Mouse (Mus musculus): ENCODE data around the gene Atp1a4.

The Atp1a4 gene

DNA sequence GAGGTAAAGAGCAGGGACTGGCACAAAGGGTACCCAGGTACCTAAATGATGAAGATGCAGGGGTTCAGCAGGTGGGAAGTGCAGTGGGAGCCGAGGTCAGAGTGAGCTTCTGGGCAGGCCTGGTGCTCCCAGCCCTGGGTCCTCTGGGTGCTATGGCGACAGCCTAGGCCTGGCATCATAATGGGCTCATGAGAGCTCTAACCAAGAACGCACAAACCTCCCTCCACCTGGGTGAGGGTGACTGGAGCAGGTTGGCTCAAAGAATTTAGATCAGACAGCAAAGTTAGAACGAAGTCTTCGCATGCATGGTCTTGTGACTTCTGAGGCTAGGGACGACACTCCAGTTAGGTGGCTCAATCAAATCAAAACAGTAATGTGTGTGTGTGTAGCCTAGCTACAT, at the start of gene Atp1a4:
Gene Atp1a4, minus strand, starts transcription at position 101 of the 400 bp plus-strand sequence.
- no peak for DNase-seq (ENCODE audit: extremely low spot score, low read depth, low spot score)

DNA sequence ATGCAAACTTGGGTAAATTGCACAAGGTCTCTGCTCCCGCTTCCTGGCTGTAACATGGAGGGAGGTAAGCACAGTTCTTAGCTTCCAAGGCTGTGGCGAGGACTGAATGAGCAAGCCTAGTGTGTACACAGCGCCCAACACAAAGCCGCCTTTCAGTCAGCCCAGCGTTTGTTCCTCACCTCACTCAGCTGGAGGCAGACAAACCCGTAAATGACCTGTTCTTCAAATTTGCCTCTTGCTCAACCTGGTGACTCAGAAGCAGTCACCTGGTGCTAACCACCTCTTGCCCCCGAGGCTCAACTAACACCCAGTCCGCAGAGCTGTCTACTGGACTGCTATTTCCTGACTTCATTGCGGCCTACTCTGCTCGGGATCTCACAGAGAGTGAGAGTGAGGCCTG, 49.7 kb upstream of the Atp1a4 start:
- DNase-seq (ENCODE audit: extremely low spot score, low read depth, low spot score), result no peak

DNA sequence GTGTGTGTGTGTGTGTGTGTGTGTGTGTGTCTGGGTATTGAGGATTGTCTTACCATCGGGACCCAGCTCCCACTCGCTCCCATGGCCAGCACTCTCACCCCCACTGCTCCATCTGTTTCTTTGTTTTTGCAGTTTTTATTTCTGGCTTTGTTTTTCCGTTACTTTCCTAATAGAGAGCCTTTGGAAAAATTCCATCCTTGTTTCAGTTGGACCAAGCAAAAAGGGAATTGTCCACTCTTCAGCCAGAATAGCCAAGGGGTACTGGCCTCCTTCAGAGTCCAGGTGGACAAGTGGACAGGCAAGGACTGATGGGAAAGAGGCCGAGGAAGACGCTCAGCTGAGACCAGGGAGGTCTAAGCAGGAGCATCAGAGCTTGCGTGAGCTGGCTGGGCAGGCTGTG, 48.7 kb upstream of the Atp1a4 start:
- no peak for DNase-seq (ENCODE audit: extremely low spot score, low read depth, low spot score)

DNA sequence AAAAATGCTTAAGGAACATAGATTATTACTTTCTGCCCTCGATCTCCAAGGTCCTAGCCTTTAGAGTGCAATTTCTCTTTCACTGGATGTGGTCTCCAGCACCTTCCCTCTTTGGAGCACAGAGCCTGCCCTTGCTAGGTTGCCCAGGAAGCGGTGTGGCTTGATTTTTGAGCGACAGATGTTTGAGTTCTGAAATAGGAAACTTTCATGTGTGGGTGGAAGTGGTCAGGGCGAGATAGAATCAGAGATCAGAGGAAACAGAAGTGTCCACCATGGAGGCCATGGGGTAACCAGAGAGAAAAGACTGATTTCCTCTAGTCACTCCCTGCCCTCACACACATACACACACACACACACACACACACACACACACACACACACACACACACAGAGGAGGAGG, 48.0 kb upstream of the Atp1a4 start:
- DNase-seq (ENCODE audit: extremely low spot score, low read depth, low spot score), result no peak

DNA sequence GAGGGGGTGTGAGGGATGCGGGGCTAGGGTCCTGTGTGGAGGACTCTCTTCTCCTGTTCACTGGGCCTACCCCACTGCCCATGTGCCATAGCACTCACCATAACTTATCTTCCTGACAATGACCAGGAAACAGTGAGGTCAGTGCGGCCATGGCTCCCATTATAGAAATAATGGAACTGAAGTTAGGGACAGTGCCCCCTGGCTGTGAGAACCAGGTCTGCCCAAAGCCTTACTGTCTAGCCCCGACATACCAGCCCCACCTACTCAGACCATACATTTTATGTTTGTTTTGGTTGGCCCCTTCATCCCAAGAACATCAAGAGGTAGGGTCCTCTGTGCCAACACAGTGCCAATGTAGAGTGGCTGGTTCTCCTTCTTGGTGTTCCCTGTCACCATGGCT, 47.4 kb upstream of the Atp1a4 start:
- no peak for DNase-seq (ENCODE audit: extremely low spot score, low read depth, low spot score)

DNA sequence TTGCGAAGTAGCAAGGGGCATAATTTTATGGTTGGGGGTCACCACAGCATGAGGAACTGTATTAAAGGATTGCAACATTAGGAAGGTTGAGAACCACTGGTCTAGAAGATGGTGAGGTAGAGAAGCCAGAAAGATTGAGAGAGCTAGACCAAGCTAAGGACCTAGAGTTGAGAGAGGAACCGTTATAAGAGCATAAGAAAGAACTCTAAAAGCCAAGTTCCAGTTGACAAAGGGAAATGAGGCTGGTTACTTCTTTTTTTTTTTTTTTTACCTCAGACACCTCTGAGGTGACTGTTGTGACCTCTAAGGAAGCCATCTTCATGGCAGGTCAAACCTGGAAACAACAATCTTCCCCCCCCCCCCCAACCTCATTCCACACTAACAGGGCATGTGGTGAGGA, 46.9 kb upstream of the Atp1a4 start:
- no peak for DNase-seq (ENCODE audit: extremely low spot score, low read depth, low spot score)

DNA sequence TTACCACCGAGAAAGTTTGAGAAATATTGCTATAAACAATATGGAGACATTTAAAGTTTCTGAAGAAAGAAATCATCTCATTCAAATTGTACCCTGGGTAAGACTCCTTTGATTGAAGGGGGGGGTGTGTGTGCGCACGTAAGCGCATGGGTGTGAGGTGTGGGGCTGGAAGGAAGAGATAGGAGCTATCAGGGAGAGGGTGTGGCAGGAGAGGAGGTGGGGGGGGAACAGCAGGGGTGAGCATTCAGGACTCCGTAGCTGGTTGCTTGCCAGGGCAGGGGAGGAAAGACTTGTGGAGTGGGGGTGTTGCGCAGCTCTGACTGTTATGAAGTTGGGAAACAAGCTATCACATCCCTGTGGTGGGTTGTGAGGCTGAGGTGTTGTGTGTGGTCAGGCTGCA, 46.2 kb upstream of the Atp1a4 start:
- no peak for DNase-seq (ENCODE audit: extremely low spot score, low read depth, low spot score)

DNA sequence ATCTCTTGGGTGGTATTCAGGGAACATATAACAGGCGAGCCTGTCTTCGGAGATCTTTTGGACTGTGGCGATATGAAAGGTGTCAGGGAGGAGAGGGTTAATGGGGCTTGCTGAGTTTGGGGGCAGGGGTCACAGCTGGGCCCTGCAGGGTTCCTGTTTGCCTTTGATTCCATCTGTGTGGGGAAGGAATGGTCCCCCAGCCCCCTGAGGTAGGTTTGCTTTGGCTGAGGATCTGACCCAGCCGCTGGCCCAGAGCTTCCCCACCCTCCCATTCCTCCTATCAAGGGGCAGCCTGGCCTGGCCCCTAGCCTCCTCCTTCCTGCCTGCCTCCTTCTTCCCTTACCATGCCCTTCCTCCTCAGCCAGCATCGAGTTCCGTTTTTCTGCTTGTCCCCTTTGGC, 44.6 kb upstream of the Atp1a4 start:
- DNase-seq (ENCODE audit: extremely low spot score, low read depth, low spot score), result no peak

DNA sequence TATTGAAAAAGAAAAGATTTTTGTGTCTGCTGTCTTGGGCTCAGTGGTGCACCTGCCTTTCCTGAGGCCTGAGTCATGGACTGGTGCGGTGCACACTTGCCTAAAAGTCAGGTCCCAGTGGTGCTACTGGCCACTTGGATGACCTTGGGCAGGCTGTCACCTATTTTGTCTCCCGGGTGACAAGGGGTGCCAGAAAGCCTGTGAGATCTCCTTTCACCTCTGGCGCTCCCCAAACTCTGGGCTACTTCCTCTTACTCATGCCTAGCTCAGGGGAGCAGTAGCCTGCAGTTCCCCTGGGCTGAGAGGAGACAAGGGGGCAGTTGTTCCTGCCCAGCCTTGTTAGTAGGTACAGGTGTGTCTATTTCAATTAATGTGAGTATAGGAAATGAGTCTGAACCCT, 44.1 kb upstream of the Atp1a4 start:
- DNase-seq (ENCODE audit: extremely low spot score, low read depth, low spot score), result no peak

DNA sequence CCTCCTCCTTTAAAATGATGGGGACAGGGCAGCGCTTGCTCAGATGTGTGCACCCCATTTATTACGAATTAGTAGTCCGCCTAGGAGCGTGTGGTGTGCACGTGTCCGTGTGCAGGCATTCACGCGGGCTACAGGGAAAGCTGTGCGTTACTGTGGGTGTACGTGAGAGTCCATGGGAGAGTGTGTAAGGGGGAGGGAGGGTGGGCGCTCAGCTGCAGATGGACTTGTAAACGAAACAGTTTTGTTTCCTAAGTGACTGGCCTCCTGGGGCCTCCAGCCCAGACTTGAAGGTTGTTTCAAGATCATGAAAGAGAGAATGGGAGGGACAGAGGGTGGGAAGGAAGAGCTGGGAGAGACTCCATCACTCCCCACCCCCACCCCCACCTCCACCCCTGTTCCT, 43.0 kb upstream of the Atp1a4 start:
- DNase-seq (ENCODE audit: extremely low spot score, low read depth, low spot score), result no peak

DNA sequence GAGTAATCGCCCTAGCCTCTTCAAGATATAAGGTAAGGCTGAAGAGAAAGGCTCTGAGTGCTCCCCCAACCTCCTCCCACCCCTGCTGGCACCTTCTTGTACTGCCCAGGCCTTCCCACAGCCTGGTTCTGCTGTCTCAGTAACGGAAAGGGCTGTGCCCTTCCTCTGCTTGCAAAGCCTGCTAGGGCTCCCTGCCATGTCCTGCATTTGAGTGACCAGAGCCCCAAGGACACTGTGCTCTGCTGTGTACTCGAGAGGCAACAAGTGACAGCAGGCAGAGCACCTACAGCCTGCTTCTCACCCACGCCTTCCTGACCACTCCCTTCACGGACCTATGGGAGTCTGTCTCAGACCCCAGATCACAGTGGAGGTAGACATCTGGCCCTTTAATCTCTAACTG, 42.0 kb upstream of the Atp1a4 start:
- DNase-seq (ENCODE audit: extremely low spot score, low read depth, low spot score), result no peak

DNA sequence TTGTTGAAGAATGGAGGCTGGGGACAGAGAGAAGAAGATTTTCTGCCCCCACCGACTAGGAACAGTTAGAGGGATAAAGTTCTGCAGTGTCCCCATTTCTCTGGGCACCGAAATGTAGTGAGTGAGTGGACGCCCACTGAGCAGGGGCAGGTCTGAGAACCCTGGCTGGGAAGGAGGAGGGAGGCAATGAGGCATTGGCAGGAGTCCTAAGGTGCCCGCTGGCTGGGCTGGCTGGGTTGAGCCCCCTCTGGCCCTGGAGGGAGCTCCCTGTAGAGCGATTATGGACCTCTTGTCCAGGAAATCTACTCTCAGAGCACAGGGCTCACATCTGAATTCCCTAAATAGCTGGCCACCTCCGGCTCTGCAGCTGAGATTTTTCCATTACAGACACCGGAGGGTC, 41.3 kb upstream of the Atp1a4 start:
- no peak for DNase-seq (ENCODE audit: extremely low spot score, low read depth, low spot score)

DNA sequence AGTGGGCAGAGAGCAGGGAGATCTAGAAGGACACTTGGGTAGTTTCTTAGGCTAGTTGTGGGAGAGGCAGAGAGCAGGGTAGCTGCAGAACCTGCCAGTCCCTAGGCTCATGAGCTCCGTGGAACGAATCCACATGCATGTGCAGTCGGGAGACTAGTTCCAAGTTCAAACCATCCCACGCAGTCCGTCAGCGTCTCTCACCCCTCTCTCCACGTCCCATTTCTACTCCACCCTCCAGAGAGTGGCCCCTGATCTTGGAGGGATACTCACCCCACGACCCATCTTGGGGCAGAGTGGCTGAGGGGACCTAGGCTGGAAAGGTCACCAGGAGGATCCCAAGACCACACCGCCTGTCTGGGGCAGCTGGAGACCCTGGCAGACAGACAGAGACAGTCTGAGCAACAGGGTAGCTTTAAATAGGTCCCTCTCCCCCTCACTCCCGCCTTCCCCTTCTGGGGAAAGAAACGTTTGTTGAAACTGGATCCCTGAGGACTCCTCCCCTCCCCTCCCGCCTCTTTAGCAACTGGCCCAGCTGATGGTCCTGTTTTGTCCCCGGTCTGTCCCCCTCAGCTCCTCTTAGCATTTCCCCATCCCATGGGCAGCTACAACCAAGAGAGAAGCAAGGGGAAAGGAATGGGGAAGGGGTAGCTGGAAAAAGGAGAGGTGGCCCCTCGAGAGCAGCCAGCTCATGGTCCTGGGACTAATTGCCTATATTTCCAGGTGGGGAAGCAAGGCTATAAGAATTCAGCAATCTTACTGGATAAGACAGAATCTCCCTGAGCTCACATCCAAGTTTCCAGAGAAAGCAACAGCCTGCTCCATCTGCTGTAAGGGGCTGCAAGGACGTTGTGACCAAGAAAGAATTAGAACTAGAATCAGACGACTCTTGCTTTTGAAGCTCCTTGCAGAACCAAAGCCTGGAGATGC, 39.7 kb upstream of the Atp1a4 start, which contains the start of gene Atp1a2:
Gene Atp1a2, minus strand, starts transcription at position 454 of the 927 bp plus-strand sequence.
- no peak for DNase-seq (ENCODE audit: extremely low spot score, low read depth, low spot score)

DNA sequence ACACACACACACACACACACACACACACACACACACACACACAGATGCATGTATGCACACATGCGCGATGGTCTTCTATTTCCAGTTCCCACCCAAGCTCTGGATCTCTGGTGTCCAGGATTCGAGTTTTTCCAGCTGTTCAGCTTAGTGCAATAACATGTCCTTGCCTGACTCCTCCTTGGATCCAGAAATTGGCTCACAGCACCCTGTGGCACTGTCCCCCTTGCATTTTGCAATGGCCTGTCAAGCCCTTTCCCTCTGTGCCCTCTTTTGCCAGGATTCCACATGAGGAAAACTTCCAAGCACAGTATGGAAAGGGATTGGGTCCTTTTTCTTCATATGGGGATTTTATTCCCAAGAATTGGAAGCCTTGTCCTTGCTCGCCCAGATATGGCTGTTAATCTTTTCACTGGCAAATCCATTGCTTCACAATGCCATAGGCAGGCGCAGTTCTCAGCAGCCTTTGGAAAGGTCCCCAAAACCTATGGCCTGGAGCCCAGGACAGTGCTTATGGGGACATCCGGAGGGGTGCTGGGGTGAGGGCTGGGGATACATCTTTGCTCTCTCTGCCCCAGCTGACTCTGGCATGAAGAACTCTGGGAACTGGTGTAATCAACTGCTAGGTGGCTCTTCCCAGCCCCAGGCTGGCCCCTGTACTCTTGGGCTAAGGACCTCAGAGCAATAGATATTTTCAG, 38.7 kb upstream of the Atp1a4 start:
- no peak for DNase-seq (ENCODE audit: extremely low spot score, low read depth, low spot score)

DNA sequence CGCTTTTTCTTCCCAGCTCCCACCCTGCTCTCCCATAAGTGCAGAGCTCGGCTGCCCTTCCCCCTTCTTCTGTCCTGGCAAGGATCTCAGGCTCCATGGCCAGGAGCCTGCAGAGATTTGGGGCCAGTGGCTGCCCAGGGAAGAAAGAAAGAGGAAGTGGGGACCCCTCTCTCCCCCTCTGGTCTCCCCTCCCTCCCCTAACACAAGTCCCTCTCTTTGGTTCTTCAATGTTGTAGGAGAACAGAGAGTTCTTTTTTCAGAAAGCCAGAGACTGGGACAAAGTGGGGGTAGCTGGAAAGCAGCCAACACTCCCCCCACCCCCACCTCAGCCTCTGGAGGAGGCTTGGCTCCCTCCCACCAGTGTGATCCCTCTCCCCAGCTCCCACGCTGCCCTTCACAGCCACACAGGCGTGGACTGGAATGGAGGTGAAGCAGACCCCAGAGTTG, 37.6 kb upstream of the Atp1a4 start:
- DNase-seq (ENCODE audit: extremely low spot score, low read depth, low spot score), result no peak

DNA sequence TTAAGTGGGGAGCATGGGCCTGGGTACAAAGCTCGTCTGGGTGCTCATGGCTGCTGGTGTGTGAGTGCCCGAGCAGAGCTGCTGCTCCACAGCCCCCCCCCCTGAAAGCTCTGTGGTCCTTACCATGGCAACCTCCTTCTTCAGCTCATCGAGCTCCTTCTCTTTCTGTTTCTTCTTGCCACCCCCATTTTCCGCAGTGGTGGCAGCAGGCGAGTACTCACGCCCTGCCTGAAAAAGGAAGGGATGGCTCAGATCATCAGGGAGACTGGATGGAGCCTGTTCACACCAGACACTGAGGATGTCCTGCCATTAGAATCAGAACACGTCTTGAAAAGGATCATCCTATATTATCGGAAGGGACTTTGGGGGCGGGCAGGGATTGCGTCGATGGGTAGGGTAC, 35.2 kb upstream of the Atp1a4 start:
- DNase-seq (ENCODE audit: extremely low spot score, low read depth, low spot score), result no peak

DNA sequence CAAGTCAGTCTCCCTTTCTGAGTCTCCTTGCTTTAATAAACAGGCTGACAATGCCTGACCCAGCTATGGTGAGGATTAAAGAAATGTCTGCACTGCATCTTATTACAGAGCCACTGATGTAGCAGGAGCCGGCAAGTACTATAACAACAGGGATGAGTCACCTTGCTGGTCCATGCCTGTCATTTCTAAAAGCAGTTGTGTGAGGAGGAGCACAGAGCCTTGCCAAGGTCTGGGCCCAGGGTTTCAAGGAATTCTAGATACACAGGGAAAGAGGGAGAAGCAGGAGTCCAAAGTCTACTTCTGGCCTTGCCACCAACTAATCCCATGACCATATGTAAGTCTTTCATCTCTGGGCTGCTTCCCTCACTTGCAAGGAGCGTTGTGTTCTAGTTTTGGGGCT, 34.7 kb upstream of the Atp1a4 start:
- no peak for DNase-seq (ENCODE audit: extremely low spot score, low read depth, low spot score)

DNA sequence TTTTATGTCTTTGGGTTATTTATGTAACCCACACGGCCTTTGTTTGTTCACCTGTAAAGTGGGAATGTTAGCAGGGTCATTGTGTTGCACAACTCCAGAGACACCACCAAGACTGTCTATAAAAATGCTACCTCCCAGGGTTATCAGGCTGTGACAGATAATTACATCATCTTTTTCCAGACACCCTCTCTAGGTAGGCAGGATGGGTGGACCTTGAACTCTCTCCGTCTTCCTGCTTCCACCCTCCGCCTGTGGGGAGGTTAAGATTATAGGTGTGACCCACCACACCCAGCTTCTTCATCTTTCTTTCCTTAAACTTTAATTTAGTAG, 31.4 kb upstream of the Atp1a4 start:
- DNase-seq (ENCODE audit: extremely low spot score, low read depth, low spot score), result no peak

DNA sequence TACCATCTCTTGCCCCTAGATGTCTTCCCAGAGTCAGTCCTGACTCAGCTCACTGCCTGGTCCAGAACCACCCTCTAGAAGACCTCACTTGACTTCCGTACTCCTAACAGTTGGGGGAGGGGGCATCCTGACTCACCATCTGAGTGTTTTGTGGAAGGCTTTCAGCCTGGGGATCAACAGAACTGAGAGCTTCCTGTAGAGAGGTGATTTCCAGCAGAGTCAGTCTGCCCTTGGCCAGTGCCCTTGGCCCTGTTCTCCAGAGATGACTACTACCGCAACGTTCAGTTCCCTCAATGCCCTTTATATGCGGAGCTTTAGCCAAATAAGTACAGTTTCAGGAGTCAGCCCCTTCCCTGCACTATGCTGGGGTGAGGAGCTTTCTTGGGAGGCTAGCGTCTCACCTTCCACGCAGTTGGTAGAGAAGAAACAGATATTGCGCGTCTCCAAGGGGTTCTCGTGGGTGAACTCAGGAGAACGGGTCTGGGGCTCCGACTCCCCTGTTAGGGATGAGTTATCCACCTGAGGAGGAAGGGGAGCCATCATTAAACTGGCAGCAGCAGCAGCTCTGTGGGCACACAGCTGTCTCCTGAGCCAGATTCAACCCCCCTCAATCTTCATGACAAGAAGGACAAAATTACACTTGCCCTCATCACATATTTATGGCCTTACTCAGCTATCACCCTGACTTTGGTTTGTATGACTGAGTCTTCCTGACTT, 30.8 kb upstream of the Atp1a4 start:
- DNase-seq (ENCODE audit: extremely low spot score, low read depth, low spot score), result no peak

DNA sequence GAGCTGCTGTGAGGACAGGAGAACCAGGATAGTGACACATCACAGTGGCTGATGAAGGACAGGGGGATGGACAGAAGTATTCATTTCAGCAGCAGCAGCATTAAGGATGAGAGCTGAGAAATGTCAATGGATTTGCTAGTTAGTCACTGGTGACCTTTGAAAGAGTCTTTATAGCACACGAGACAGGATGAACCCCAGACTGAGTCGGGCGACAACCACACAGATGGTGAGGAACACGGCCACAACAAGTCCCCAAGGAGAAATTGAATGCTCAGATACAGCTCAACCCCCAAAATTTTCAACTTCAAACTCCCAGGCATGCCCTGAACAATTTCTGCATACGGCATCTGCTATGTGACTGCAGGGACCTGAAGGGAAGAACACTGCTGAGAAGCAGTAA, 28.5 kb upstream of the Atp1a4 start:
- no peak for DNase-seq (ENCODE audit: extremely low spot score, low read depth, low spot score)

DNA sequence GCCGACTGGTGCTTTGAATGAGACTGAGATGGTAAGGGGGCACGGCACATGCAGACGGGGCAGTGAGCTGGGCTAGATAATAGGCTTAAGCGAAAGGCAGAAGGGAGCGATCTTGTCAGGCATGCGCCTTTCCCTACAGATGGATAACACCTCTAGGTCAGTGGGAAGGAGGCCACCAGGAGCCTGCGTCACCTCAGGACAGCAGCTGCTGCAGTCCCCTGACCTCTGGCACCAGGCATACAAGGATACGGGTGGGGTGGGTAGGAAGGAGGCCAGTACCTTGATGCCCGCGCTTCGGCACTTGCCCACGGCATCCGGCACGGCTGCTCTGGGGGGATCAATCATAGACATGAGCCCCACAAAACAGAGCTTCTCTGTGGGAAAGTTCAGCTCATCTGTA, 26.0 kb upstream of the Atp1a4 start:
- no peak for DNase-seq (ENCODE audit: extremely low spot score, low read depth, low spot score)

DNA sequence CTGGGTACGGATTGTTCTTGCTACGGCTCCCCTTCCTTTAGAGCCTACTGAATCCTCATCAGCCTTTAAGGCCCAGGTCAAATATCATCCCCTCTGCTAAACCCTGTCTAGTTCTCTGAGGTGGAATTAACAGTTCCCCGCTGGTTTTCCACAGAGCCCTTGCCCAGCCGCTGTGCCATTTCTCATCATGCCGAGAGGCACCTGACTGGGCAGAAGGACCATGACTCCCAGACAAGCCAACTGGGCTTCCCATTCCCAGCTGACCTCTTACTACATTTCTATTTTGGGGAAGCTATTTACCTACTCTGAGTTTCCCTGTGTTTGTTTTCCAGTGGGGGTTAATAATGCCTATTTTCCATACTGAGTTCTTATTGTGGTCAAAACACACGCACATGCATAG, 24.9 kb upstream of the Atp1a4 start:
- no peak for DNase-seq (ENCODE audit: extremely low spot score, low read depth, low spot score)
